In genomic region chr7:75314873-75315272, GRCm38 (mm10) we compare ENCODE assay signal across 16 mouse cellular contexts.
"Had no signal": no experiment of that assay in that cellular context is flagged by ENCODE, and none has a peak within 500 bp of the region (broad histone marks: within the 10 kb centered on the region; RNA-seq: fewer than 3 reads in every experiment).

No protein-coding gene starts in this region.

- H3K4me2 ChIP-seq: neural tube, embryonic 13.5 days; neural tube, embryonic 15.5 days; stomach, embryonic 15.5 days had no signal

- H3K4me3 ChIP-seq: neural tube, embryonic 13.5 days; neural tube, embryonic 15.5 days; stomach, embryonic 15.5 days had no signal

- H3K9me3 ChIP-seq: neural tube, embryonic 13.5 days; neural tube, embryonic 15.5 days; stomach, embryonic 15.5 days had no signal

- H3K36me3 ChIP-seq: neural tube, embryonic 13.5 days; neural tube, embryonic 15.5 days; stomach, embryonic 15.5 days had no signal

- H3K9ac ChIP-seq: neural tube, embryonic 13.5 days; neural tube, embryonic 15.5 days; stomach, embryonic 15.5 days had no signal

- H3K4me1 ChIP-seq: stomach, embryonic 15.5 days had no signal

- H3K27me3 ChIP-seq: stomach, embryonic 15.5 days had no signal

- DNase-seq: retina, postnatal 1 day; right cerebral cortex, adult 18-20 months; right cerebral cortex, postnatal 14 days; right cerebral cortex, postnatal 25 days; right cerebral cortex, postnatal 4 days; spleen, adult 18-20 months; thymus, adult 18-20 months; thymus, adult 2 months; thymus, postnatal 14 days; thymus, postnatal 25 days; thymus, postnatal 36 days; thymus, postnatal 4 days had no signal

- H3K27ac ChIP-seq: neural tube, embryonic 13.5 days; neural tube, embryonic 15.5 days; stomach, embryonic 15.5 days; stomach, postnatal 0 days had no signal
